Mouse (Mus musculus) liver, embryonic 14.5 days (tissue): Measurements from ENCODE around the gene Moxd2.

Source experiments
- CTCF ChIP-seq: IDR thresholded peaks from 2 replicates; pipeline ENCODE4 v1.5.1; 2016; ENCODE audit warnings: antibody characterized with exemption, low read depth, control low read depth
- EP300 ChIP-seq: IDR thresholded peaks from 2 replicates; pipeline ENCODE4 v1.6.1; 2016; ENCODE audit warnings: antibody characterized with exemption, low read depth

DNA sequence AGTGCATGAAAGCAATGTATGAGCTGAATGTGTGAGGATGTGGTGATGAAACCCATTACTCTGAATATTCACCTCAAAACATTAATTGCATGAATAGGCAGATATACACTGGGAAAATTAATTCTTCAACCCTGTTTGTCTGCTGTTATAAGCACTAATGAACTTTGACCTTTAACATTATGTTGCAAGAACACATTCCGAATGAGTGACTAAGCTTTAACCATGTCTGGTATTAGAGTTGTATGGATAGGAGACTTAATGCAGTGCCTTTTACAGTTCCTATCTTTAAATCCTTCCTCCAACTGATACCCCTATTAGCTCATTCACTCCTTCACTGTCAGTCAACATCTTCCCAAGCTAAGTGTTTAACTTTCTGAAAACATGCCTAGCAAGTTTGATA, 7.4 kb upstream of the Moxd2 start:
- TF ChIP-seq CTCF (no peak), EP300 (no peak)
